Mouse (Mus musculus) megakaryocyte progenitor cell, adult 5-6 weeks (primary cell): ENCODE data around the gene Sap18b. TPM values are rescaled to one million over a fixed set of nuclear protein-coding genes. Genes with fewer than 3 reads are reported as not detected.
"Not testable (repeated sequence)": the region's sequence is repeated elsewhere in the genome, so short reads cannot be mapped to it uniquely, and the experiment has no call there.

Experiments used
- ATAC-seq: replicated peaks from 2 replicates; pipeline ENCODE4 v1.8.0; 2016; ENCODE audit warnings: mild to moderate bottlenecking, moderate TSS enrichment, inconsistent platforms; ENCODE audit not compliant: poor library complexity
- total RNA-seq, 2 experiments: library from RNA; stranded (forward) in 1 of 2; stranded (reverse) in 1 of 2; fragments of 157-497, 149-512 nt in 1 of 2; fragments of 200-1000 nt in 1 of 2; gene quantifications; 2 replicates each; pipeline versions ENCODE4 v1.2.3 to v1.2.4; 2015 to 2017

Gene Sap18b
- total RNA-seq, 2 experiments from 2014 or later, result 160 to 314 TPM

DNA sequence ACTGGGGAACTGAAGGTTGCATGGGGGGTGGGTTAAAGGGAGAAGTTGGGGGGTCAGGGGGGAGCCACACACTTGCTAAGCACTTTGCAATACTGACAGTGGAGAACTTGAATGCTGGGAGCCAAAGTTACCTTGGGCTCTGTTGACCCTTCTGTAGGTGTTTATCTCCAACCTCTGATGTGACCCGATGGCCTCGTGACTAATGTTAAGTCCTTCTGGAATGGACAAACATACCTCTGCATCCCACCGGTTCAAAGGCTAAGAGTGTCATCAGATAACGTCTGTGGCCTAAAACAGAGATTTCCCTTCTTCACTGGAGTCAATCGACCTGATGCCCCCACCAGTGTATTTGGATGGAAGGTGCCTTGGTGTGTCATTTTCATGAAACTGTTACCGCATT lies 3.9 kb upstream of the Sap18b start:
- ATAC-seq, result no peak

GRCm38 (mm10) chr8:95822096-95822495 lies 3.0 kb upstream of the Sap18b start:
- ATAC-seq, result no peak

- ATAC-seq, result no peak
These were observed 2.4 kb upstream of the Sap18b start for GRCm38 (mm10) chr8:95822699-95823098.

- ATAC-seq, result no peak
These were observed 5.0 kb downstream of the Sap18b start for GRCm38 (mm10) chr8:95830144-95830543.

DNA sequence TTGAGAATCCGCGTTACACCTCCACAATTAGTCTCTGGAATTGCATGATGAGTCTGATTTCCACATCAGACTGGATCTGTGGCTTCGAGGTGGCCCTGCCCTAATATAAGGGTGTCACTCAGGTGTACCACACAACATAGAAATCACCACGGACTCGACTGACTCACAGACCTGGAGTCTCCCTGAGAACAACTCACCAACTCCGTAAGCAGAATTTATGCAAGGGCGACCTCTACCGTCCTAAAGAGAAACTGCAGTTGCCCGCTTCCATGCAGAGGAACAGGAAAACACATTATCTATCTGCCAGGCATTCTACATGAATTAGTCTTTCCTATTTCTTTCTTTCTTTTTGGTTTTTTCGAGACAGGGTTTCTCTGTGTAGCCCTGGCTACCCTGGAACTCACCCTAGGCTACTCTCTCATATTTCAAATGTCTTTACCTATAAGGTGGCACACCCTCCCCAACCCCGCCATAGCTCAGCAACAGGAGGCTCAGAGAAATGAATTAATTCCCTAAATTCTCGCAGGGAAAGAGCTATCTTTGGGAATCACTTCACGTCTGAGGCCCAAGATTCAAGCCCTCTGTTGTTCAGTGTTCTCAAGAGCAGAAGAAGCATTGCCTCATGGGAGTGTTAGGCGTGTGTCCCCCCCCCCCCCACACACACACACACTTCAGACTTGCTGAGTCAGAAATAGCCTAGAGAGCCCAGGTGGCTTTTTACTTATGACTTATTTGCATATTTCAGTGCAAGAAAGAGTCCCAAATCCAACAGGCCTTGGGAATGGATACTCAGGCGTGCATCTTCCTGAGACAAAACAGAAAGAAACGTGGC lies 7.7 kb downstream of the Sap18b start:
- peak; percentile 86 for ATAC-seq

DNA sequence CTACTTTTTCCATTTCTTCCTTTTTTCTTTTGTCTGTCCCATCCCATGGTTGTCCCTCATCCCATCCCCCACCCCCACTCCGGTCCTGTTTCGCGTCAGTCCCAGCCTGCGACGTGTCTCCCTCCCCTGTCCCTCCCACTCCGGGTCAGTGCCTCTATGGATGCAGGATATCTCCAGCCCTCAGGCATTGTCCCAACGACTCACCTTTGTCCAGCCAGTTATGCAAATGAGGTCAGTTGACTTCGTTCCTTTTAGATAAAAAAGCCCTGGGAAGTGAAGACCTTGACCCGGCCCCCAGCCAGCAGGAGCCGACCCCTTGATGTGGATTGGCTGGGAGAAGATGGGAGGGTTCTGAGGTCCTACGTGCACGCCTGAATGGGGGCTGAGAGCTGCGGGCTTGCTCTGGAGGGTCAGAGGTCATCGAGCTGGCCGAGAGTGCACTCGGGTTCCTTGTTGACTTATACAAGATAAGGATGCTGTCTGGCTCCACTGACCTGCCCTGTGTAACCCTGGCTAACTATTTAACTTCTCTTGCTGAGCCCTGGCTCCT lies 8.4 kb downstream of the Sap18b start:
- peak; percentile 54 for ATAC-seq

GRCm38 (mm10) chr8:95835891-95836290 lies 10.7 kb downstream of the Sap18b start:
- ATAC-seq, result no peak

- no peak for ATAC-seq
These were observed 12.1 kb downstream of the Sap18b start for GRCm38 (mm10) chr8:95837266-95837665.

DNA sequence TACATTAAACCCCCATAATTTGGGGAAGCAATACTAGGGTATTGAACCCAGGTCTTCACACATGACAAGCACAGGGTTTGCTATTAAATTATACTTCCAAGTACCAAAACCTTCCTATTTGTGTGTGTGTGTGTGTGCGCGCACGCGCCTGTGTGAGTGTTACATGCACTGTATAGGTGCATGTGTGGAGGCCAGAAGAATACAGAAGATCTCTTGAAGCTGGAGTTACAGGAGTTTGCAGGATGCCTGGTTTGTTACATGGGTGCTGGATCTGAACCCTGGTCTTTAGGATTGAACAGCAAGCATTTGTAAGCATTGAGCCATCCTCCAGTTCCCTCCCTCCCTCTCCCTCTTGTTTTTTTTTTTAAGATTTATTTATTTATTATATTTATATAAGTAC lies 14.1 kb downstream of the Sap18b start:
- no peak for ATAC-seq

- no peak for ATAC-seq
These were observed 16.3 kb downstream of the Sap18b start for GRCm38 (mm10) chr8:95841436-95841835.

DNA sequence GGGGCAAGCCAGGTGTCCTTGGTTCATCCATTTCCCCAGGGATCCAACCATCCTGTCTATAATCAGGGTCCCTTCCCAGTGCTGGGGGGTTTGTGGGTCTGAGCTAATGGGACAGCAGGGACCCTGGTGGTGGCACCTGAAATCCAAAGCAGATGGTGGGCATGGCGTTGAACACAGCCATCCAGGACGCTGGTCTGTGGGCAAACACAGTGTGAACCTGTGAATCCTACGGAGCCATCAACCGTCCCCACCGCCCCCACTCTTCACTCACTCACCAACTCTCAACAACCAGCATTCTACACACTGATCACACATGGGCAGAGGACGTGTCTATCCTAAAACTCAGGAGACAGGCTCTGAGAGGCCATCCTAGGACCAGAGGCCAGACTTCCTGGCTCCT lies 18.8 kb downstream of the Sap18b start:
- no peak for ATAC-seq

GRCm38 (mm10) chr8:95845026-95845425 lies 19.9 kb downstream of the Sap18b start:
- no peak for ATAC-seq

DNA sequence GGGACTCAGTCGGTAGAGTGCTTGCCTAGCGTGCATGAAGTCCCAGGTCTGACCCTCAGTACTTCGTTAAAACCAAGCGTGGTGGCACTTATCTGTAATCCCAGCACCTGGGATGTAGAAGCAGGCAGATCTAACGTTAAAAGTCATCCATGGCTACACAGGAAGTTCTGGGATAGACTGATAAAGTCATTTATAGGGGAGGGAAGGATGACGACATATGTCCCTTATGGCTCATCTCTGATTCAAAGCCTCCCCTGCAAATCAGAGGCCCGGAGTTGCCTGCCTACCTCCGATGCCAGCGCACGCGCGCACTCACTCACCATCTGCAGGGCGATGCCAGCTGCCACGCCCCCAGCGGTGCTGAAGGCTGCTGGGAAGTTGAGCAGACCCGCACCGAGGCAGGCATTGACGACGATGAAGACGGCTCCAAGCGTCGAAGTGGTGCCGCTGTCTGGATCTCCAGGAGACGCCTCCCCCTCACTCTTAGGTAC lies 23.0 kb downstream of the Sap18b start:
- peak; percentile 70 for ATAC-seq

DNA sequence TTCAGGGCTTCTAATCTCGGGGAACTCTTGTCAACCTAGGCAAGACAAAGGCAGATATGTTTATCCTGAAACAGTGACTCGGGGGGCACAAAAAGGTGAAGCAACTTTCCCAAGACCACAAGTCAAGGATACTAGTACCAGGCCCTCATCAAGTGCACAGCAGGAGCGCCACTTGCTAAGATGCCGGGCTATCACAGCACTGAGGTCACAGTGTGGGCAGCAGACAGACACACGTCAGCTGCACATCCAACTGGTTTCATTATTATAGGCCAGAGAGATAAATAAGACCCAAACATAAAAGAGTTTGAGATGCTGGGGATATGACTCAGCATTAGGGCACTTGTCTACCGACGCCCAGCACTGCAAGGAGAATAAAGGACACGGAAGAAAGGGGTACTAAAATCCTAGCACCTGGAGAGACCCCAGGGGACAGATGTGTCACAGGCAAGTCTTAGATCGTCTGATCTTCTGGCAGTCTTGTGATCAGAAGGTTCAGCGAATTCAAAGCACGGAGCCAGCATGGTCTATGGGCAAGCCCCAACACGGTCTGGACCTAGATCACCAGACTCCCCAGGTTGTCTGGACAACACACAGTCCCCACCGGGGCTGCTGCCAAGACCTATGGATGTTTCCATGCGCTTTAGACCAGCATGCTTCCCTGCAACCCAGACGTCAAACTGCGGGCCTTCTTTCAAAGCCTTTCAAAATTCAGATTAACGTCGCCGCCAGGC lies 23.8 kb downstream of the Sap18b start:
- ATAC-seq, result no peak

GRCm38 (mm10) chr8:95850326-95850725 lies 25.2 kb downstream of the Sap18b start:
- ATAC-seq, result no peak

GRCm38 (mm10) chr8:95852290-95852689 lies 27.1 kb downstream of the Sap18b start:
- peak; percentile 81 for ATAC-seq

- peak; percentile 91 for ATAC-seq
These were observed 28.1 kb downstream of the Sap18b start, which contains the start of gene Slc38a7 for GRCm38 (mm10) chr8:95853102-95853843. Gene Slc38a7 (minus strand): TSS chr8:95853539.

DNA sequence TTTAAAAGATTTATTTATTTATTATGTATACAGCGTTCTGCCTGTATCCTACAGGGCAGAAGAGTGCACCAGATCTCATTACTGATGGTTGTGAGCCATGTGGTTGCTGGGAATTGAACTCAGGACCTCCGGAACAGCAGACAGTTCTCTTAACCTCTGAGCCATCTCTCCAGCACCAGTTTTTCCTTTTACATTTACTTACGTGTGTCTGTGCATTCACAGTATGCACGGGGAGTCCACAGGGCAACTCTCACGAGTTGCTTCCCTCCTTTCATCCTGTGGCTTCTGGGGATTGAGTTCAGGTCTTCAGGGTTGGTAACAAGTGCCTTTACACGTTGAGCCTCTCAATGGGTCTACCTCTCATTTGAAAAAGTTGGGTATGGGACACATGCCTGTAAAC lies 29.0 kb downstream of the Sap18b start:
- no peak for ATAC-seq

- ATAC-seq, result peak; percentile 57; the same call in 1 of the 2 replicates
These were observed 38.8 kb downstream of the Sap18b start for GRCm38 (mm10) chr8:95863761-95864440.

DNA sequence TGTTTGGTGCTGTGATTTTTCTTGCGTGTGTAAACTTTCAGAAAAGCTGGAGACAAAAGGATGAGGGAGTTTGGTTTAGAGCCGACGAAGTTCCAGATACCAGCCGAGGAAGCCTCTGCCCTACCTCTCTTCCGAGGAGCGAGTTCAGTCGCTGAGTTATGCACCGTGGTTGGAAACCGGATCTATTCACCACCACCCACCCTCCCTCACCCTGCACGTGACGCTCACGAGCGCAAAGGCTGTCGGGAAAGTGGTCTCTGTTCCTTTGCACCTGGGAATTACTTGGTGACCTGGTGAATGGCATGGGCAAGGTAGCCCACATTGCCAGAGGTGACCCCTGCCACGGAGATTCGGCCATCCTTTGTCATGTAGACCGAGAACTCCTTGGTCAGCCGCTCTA lies 39.7 kb downstream of the Sap18b start:
- ATAC-seq, result not testable (repeated sequence)
